Mouse (Mus musculus): Measurements from ENCODE around the gene Snx8. TPM values are rescaled to one million over a fixed set of nuclear protein-coding genes. Genes with fewer than 3 reads are reported as not detected.

Snx8 gene
- polyA plus RNA-seq, 1 experiment: 26.1 TPM

DNA sequence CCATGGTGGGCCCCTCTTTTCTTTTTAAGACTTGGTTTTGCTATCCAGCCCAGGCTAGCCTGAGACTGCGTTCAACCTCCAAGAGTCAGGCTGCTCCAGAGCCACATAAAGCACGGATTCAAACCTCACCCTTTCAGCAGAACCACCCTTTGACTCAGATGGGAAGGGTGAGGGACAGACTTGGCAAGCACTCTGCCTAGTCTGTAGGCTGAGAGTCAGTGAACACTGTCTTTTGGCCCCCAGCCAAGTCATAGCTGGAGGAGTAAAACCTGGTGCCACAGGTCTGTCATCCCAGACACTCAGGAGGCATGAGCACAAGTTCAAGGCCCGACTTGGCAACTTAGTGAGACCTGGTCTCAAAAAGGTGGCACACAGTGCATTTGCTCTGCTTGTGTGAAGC, 72.3 kb downstream of the Snx8 start:
- Histone ChIP-seq H3K36me3 (ENCODE audit: control insufficient read depth, insufficient read depth, low read length, poor library complexity, severe bottlenecking) (no peaks in the 10 kb centered on the region; the same call in 1 of the 2 replicates), H3K4me3 (ENCODE audit: low read depth, low read length) (no peak overlapping the region), H3K9ac (ENCODE audit: low read depth, poor library complexity, severe bottlenecking) (no peak overlapping the region)

DNA sequence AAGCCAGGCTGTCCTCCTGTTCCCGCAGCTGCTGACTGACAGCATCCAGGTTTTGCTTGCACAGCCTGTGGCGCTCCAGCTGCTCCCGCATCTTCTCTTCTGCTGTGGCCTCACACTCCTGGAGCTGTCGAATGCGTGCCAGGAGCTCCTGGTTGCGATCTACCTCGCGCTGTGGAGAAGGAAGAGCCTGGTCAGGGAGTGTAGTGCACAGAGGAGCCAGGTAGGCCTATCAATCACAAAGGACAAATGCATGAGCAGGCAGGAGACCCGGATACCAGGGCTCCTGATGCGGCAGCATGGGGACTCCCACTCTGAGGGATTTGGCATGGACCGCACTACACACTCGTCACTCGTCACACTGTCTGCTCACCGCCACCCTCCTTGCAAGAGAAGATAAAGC, 81.5 kb downstream of the Snx8 start:
- H3K9ac ChIP-seq (ENCODE audit: low read depth, poor library complexity, severe bottlenecking): no peak overlapping the region
- no peaks in the 10 kb centered on the region for H3K4me1 ChIP-seq (ENCODE audit: control insufficient read depth, insufficient read depth, low read length)
- peaks cover 16% of the 10 kb centered on the region for H3K36me3 ChIP-seq (ENCODE audit: control insufficient read depth, insufficient read depth, low read length, poor library complexity, severe bottlenecking)
- no peaks in the 10 kb centered on the region for H3K27me3 ChIP-seq (ENCODE audit: control insufficient read depth, insufficient read depth, low read length, poor library complexity, severe bottlenecking)
- TF ChIP-seq EP300 (IDR thresholded peaks at IDR 0.05; ENCODE audit: insufficient read depth, low read depth, low read length) (no peak), CTCF (IDR thresholded peaks at IDR 0.05; ENCODE audit: low read depth, low read length) (no peak), POLR2A (IDR thresholded peaks at IDR 0.05; ENCODE audit: insufficient read depth, low read length) (no peak)
- H3K9me3 ChIP-seq (replicated peaks; ENCODE audit: control insufficient read depth, insufficient read depth, low read length, poor library complexity, severe bottlenecking): no peaks in the 10 kb centered on the region
- H3K27ac ChIP-seq (ENCODE audit: insufficient read depth, low read length): no peak overlapping the region
- H3K4me3 ChIP-seq (ENCODE audit: low read depth, low read length): no peak overlapping the region

More for the DNA sequence above, 72.3 kb downstream of the Snx8 start:
- no peak for TF ChIP-seq POLR2A (IDR thresholded peaks at IDR 0.05; ENCODE audit: insufficient read depth, low read length)
- TF ChIP-seq EP300 (IDR thresholded peaks at IDR 0.05; ENCODE audit: insufficient read depth, low read depth, low read length): no peak
- TF ChIP-seq CTCF (IDR thresholded peaks at IDR 0.05; ENCODE audit: low read depth, low read length): no peak
- H3K4me1 ChIP-seq (ENCODE audit: control insufficient read depth, insufficient read depth, low read length): no peaks in the 10 kb centered on the region
- no peaks in the 10 kb centered on the region for H3K9me3 ChIP-seq (replicated peaks; ENCODE audit: control insufficient read depth, insufficient read depth, low read length, poor library complexity, severe bottlenecking)
- no peaks in the 10 kb centered on the region for H3K27me3 ChIP-seq (ENCODE audit: control insufficient read depth, insufficient read depth, low read length, poor library complexity, severe bottlenecking)
- no peak overlapping the region for H3K27ac ChIP-seq (ENCODE audit: insufficient read depth, low read length)

DNA sequence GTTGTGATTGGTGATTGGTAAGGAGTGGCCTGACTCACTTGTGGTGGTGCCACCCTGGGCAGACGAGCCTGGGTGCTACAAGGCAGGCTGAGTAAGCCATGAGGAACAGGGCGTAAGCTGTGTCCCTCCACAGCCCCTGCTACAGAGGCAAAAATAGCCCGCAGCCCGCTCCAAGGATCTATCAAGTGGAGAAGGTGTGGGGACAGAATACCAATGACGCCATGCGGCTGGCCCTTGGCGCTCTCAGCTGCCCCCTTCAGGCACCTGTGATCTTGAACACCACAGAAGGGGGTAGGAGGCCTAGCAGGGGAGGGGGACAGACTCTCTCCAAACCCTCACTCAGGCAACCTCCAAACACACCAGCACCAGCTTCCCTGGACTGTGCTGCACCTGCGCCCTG, 83.0 kb downstream of the Snx8 start:
- peaks cover 21% of the 10 kb centered on the region for H3K36me3 ChIP-seq (ENCODE audit: control insufficient read depth, insufficient read depth, low read length, poor library complexity, severe bottlenecking)

DNA sequence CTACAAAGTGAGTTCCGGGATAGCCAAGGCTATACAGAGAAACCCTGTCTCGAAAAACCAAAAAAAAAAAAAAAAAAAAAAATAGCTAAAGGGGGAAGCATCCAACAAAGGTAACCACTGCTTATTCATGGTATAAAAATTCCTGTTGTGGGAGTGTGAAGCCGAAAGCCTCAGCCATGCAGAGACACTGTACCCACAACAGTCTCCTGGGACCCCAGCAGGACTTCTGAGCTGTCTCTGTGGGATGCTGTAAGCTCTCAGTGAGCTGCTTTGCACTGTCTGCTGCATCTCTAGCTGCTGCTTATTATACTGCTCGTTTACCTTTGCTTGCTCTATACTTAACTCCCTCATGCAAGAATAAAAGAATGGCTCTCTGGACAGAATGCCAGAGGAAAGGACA, 90.8 kb downstream of the Snx8 start:
- Histone ChIP-seq H3K4me3 (ENCODE audit: low read depth, low read length) (no peak overlapping the region), H3K9me3 (replicated peaks; ENCODE audit: control insufficient read depth, insufficient read depth, low read length, poor library complexity, severe bottlenecking) (no peaks in the 10 kb centered on the region), H3K9ac (ENCODE audit: low read depth, poor library complexity, severe bottlenecking) (no peak overlapping the region), H3K4me1 (ENCODE audit: control insufficient read depth, insufficient read depth, low read length) (no peaks in the 10 kb centered on the region), H3K27ac (ENCODE audit: insufficient read depth, low read length) (no peak overlapping the region), H3K36me3 (ENCODE audit: control insufficient read depth, insufficient read depth, low read length, poor library complexity, severe bottlenecking) (peaks cover 19% of the 10 kb centered on the region), H3K27me3 (ENCODE audit: control insufficient read depth, insufficient read depth, low read length, poor library complexity, severe bottlenecking) (no peaks in the 10 kb centered on the region)
- TF ChIP-seq EP300 (IDR thresholded peaks at IDR 0.05; ENCODE audit: insufficient read depth, low read depth, low read length): no peak
- TF ChIP-seq CTCF (IDR thresholded peaks at IDR 0.05; ENCODE audit: low read depth, low read length): no peak
- no peak for TF ChIP-seq POLR2A (IDR thresholded peaks at IDR 0.05; ENCODE audit: insufficient read depth, low read length)

More for the DNA sequence above, 83.0 kb downstream of the Snx8 start:
- no peaks in the 10 kb centered on the region for H3K4me1 ChIP-seq (ENCODE audit: control insufficient read depth, insufficient read depth, low read length)
- H3K9ac ChIP-seq (ENCODE audit: low read depth, poor library complexity, severe bottlenecking): no peak overlapping the region
- H3K4me3 ChIP-seq (ENCODE audit: low read depth, low read length): no peak overlapping the region
- no peaks in the 10 kb centered on the region for H3K9me3 ChIP-seq (replicated peaks; ENCODE audit: control insufficient read depth, insufficient read depth, low read length, poor library complexity, severe bottlenecking)
- no peak overlapping the region for H3K27ac ChIP-seq (ENCODE audit: insufficient read depth, low read length)
- no peaks in the 10 kb centered on the region for H3K27me3 ChIP-seq (ENCODE audit: control insufficient read depth, insufficient read depth, low read length, poor library complexity, severe bottlenecking)
- TF ChIP-seq CTCF (IDR thresholded peaks at IDR 0.05; ENCODE audit: low read depth, low read length): peak; percentile 26
- TF ChIP-seq POLR2A (IDR thresholded peaks at IDR 0.05; ENCODE audit: insufficient read depth, low read length): no peak
- no peak for TF ChIP-seq EP300 (IDR thresholded peaks at IDR 0.05; ENCODE audit: insufficient read depth, low read depth, low read length)

DNA sequence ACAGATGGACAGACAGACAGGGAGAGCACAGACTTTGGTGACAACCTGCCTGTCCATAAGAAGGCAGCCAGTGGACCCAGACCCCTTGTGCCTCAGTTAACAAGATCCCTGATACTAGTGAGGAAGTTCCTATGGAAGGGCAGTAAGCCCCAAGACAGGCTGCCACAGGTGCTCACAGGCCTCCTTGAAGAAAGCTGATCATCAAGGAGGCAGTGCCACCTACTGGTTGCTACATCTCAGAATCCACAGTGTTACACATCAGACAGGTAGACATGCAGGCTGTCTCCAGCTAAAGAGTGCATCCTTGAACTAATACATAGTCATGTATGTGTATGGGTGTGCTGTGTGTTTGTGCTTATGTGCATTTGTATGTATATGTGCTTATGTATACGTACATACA, 96.9 kb downstream of the Snx8 start:
- Histone ChIP-seq H3K4me1 (ENCODE audit: control insufficient read depth, insufficient read depth, low read length) (no peaks in the 10 kb centered on the region), H3K36me3 (ENCODE audit: control insufficient read depth, insufficient read depth, low read length, poor library complexity, severe bottlenecking) (peaks cover 5% of the 10 kb centered on the region), H3K27me3 (ENCODE audit: control insufficient read depth, insufficient read depth, low read length, poor library complexity, severe bottlenecking) (no peaks in the 10 kb centered on the region), H3K4me3 (ENCODE audit: low read depth, low read length) (no peak overlapping the region), H3K27ac (ENCODE audit: insufficient read depth, low read length) (no peak overlapping the region), H3K9ac (ENCODE audit: low read depth, poor library complexity, severe bottlenecking) (no peak overlapping the region), H3K9me3 (replicated peaks; ENCODE audit: control insufficient read depth, insufficient read depth, low read length, poor library complexity, severe bottlenecking) (no peaks in the 10 kb centered on the region)
- TF ChIP-seq EP300 (IDR thresholded peaks at IDR 0.05; ENCODE audit: insufficient read depth, low read depth, low read length): no peak
- no peak for TF ChIP-seq POLR2A (IDR thresholded peaks at IDR 0.05; ENCODE audit: insufficient read depth, low read length)
- TF ChIP-seq CTCF (IDR thresholded peaks at IDR 0.05; ENCODE audit: low read depth, low read length): peak; percentile 71

Other genes with a start within 250 kb of the Snx8 start
- 25.4 and 26.4 TPM in 2 replicates for gene Mad1l1, start 67.7 kb downstream of the Snx8 start, polyA plus RNA-seq (2011; ENCODE audit: insufficient read depth, insufficient read length, low read depth, missing spikeins)
- gene Nudt1, start 67.6 kb downstream of the Snx8 start, polyA plus RNA-seq (2011; ENCODE audit: insufficient read depth, insufficient read length, low read depth, missing spikeins): 39.4 and 40.9 TPM in 2 replicates
- 5.6 and 8.8 TPM in 2 replicates for gene Mrm2, start 57.4 kb downstream of the Snx8 start, polyA plus RNA-seq (2011; ENCODE audit: insufficient read depth, insufficient read length, low read depth, missing spikeins)
- 250 and 283 TPM in 2 replicates for gene Eif3b, start 30.1 kb upstream of the Snx8 start, polyA plus RNA-seq (2011; ENCODE audit: insufficient read depth, insufficient read length, low read depth, missing spikeins)
- gene Gm4869, start 56.4 kb upstream of the Snx8 start, polyA plus RNA-seq (2011; ENCODE audit: insufficient read depth, insufficient read length, low read depth, missing spikeins): 0.19 and 0.30 TPM in 2 replicates
- 14.6 and 18.5 TPM in 2 replicates for gene Chst12, start 116.3 kb upstream of the Snx8 start, polyA plus RNA-seq (2011; ENCODE audit: insufficient read depth, insufficient read length, low read depth, missing spikeins)
- not detected in 2 replicates for gene Grifin, start 175.8 kb upstream of the Snx8 start, polyA plus RNA-seq (2011; ENCODE audit: insufficient read depth, insufficient read length, low read depth, missing spikeins)
- gene Lfng, start 218.1 kb upstream of the Snx8 start, polyA plus RNA-seq (2011; ENCODE audit: insufficient read depth, insufficient read length, low read depth, missing spikeins): 4.1 and 4.4 TPM in 2 replicates

All from ES-Bruce4 (cell line).